ENCODE assay signal across 8 mouse cellular contexts in the genomic region with DNA sequence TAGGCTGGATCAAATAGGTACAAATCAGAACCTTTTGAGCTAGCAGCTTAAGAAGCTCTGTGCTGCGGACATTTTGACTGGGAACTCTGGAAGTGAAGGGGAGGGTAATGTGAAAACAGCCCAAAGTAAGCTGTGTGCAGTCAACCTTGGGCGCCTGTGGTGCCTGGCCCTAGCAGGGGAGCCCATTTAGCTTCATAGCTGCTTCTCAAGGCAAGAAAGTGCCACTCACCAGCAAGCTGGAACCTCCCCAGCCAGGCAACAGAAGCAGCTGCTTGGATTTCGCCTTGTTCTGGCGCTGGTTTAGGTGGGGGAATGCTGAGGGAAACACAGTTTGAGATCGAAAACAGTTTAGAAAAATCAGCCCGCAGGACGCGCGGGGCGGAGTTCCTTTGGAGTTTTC. TPM values are rescaled to one million over a fixed set of nuclear protein-coding genes. Genes with fewer than 3 reads are reported as not detected.
DNase-seq lines count a peak whose midpoint lies in the region; ATAC-seq and TF ChIP-seq lines count a peak whose summit lies in the region.

No protein-coding gene starts in this region.

- H3K36me3 ChIP-seq in lung, embryonic 14.5 days (ENCODE audit: insufficient read depth) = no peaks in the 10 kb centered on the region
- H3K36me3 ChIP-seq in embryonic facial prominence, embryonic 13.5 days = no peaks in the 10 kb centered on the region
- no peaks in the 10 kb centered on the region for H3K36me3 ChIP-seq in intestine, embryonic 15.5 days
- no peaks in the 10 kb centered on the region for H3K36me3 ChIP-seq in neural tube, embryonic 13.5 days

- peak overlapping the region; percentile 52 for H3K4me2 ChIP-seq in lung, embryonic 14.5 days
- peak overlapping the region; percentile 54 for H3K4me2 ChIP-seq in embryonic facial prominence, embryonic 13.5 days
- peak overlapping the region; percentile 51 for H3K4me2 ChIP-seq in intestine, embryonic 15.5 days (replicated peaks)
- peak overlapping the region; percentile 47 for H3K4me2 ChIP-seq in neural tube, embryonic 13.5 days

- peak; percentile 33 for DNase-seq in lung, embryonic 14.5 days
- DNase-seq in lung, adult 2 months = no peak
- no peak for DNase-seq in layer of hippocampus, adult 11-12 months (ENCODE audit: low spot score)
- DNase-seq in thymus, postnatal 10 days (ENCODE audit: low spot score in 2 of 2) = no peak
- DNase-seq in frontal cortex, adult 2 months (ENCODE audit: extremely low spot score in 1 of 2, low spot score in 1 of 2) = no peak

- no peak for ATAC-seq in lung, embryonic 14.5 days (ENCODE audit: insufficient read depth)
- no peak for ATAC-seq in embryonic facial prominence, embryonic 13.5 days (ENCODE audit: insufficient number of reproducible peaks, insufficient read depth, low FRiP score, low TSS enrichment, low read depth)
- no peak for ATAC-seq in intestine, embryonic 15.5 days
- no peak for ATAC-seq in neural tube, embryonic 13.5 days (ENCODE audit: low read depth)

- H3K9ac ChIP-seq in lung, embryonic 14.5 days = no peak overlapping the region
- peak overlapping the region; percentile 44 for H3K9ac ChIP-seq in embryonic facial prominence, embryonic 13.5 days
- no peak overlapping the region for H3K9ac ChIP-seq in intestine, embryonic 15.5 days
- no peak overlapping the region for H3K9ac ChIP-seq in neural tube, embryonic 13.5 days

- peaks cover 17% of the 10 kb centered on the region; the same call in 1 of the 2 replicates for H3K27me3 ChIP-seq in lung, embryonic 14.5 days (ENCODE audit: insufficient read depth, low read length)
- peaks cover 49% of the 10 kb centered on the region for H3K27me3 ChIP-seq in embryonic facial prominence, embryonic 13.5 days
- peaks cover 12% of the 10 kb centered on the region for H3K27me3 ChIP-seq in intestine, embryonic 15.5 days (replicated peaks)
- H3K27me3 ChIP-seq in neural tube, embryonic 13.5 days = peaks cover 48% of the 10 kb centered on the region

- no peak for TF ChIP-seq POLR2A in lung, adult 2 months (IDR thresholded peaks at IDR 0.05; ENCODE audit: borderline replicate concordance, extremely low read depth, low read depth, low read length)

- no peak for TF ChIP-seq CTCF in lung, embryonic 14.5 days (IDR thresholded peaks at IDR 0.05; ENCODE audit: low read depth)
- no peak for TF ChIP-seq CTCF in lung, adult 2 months (IDR thresholded peaks at IDR 0.05; ENCODE audit: insufficient read depth, low read length)

- no peaks in the 10 kb centered on the region for H3K4me1 ChIP-seq in lung, embryonic 14.5 days (ENCODE audit: insufficient read depth)
- H3K4me1 ChIP-seq in lung, adult 2 months (ENCODE audit: control insufficient read depth, insufficient read depth, low read length) = no peaks in the 10 kb centered on the region
- H3K4me1 ChIP-seq in embryonic facial prominence, embryonic 13.5 days = no peaks in the 10 kb centered on the region
- H3K4me1 ChIP-seq in intestine, embryonic 15.5 days (replicated peaks) = no peaks in the 10 kb centered on the region
- no peaks in the 10 kb centered on the region for H3K4me1 ChIP-seq in neural tube, embryonic 13.5 days (replicated peaks)

- no peak overlapping the region for H3K27ac ChIP-seq in lung, embryonic 14.5 days (ENCODE audit: low read depth)
- H3K27ac ChIP-seq in embryonic facial prominence, embryonic 13.5 days = no peak overlapping the region
- H3K27ac ChIP-seq in intestine, embryonic 15.5 days = no peak overlapping the region
- H3K27ac ChIP-seq in neural tube, embryonic 13.5 days (replicated peaks) = no peak overlapping the region

- peak overlapping the region; percentile 29 for H3K4me3 ChIP-seq in lung, embryonic 14.5 days (ENCODE audit: low read depth, low read length)
- no peak overlapping the region for H3K4me3 ChIP-seq in lung, adult 2 months (replicated peaks; ENCODE audit: extremely low read depth, low read depth, low read length)
- peak overlapping the region; percentile 37 for H3K4me3 ChIP-seq in embryonic facial prominence, embryonic 13.5 days
- H3K4me3 ChIP-seq in intestine, embryonic 15.5 days (replicated peaks) = peak overlapping the region; percentile 26
- peak overlapping the region; percentile 26 for H3K4me3 ChIP-seq in neural tube, embryonic 13.5 days

- 11% methylated on average over 10 of the region's 10 CpGs for WGBS in lung, embryonic 14.5 days
- 27% methylated on average over 10 of the region's 10 CpGs for WGBS in lung, adult 2 months
- 16% methylated on average over 10 of the region's 10 CpGs for WGBS in embryonic facial prominence, embryonic 13.5 days
- 16% methylated on average over 10 of the region's 10 CpGs for WGBS in intestine, embryonic 15.5 days
- 14% methylated on average over 10 of the region's 10 CpGs for WGBS in neural tube, embryonic 13.5 days

- H3K9me3 ChIP-seq in lung, embryonic 14.5 days (ENCODE audit: low read depth, low read length) = no peaks in the 10 kb centered on the region
- no peaks in the 10 kb centered on the region for H3K9me3 ChIP-seq in embryonic facial prominence, embryonic 13.5 days
- no peaks in the 10 kb centered on the region for H3K9me3 ChIP-seq in intestine, embryonic 15.5 days
- no peaks in the 10 kb centered on the region for H3K9me3 ChIP-seq in neural tube, embryonic 13.5 days

RNA-seq across cellular contexts. Expression of a gene that starts 11.4 kb away (rescaled TPM):
- 0.08 TPM in 2 replicates for polyA plus RNA-seq in lung, embryonic 14.5 days (2014; fragmentation: Nextera tagmentation; extraction: Ambion mirVana)
- polyA plus RNA-seq in lung, adult 2 months (2012; rRNA removed) = not detected in 2 replicates
- 2.5 and 4.2 TPM in 2 replicates for polyA plus RNA-seq in embryonic facial prominence, embryonic 13.5 days (2015; fragmentation: Nextera tagmentation; extraction: Ambion mirVana)
- polyA plus RNA-seq in intestine, embryonic 15.5 days (2015; fragmentation: Nextera tagmentation; extraction: Ambion mirVana) = not detected in 2 replicates
- polyA plus RNA-seq in neural tube, embryonic 13.5 days (2015; fragmentation: Nextera tagmentation; extraction: Ambion mirVana) = not detected in 2 replicates
- 0.26 and 0.53 TPM in 2 replicates for polyA plus RNA-seq in frontal cortex, adult 2 months (2012; rRNA removed)
